Mouse (Mus musculus) adrenal gland, postnatal 4 days (tissue): ENCODE results near the gene Nectin1. TPM values are rescaled to one million over a fixed set of nuclear protein-coding genes. Genes with fewer than 3 reads are reported as not detected.

ENCODE experiments used
- DNase-seq, 2 experiments: peaks; one replicate each; pipeline ENCODE4 v3.0.0; 2021 to 2022; ENCODE audit warnings: low spot score in 2 of 2, mixed read lengths in 2 of 2
- total RNA-seq, 2 experiments: library from RNA; stranded (reverse); gene quantifications; 2 replicates each; pipeline ENCODE4 v1.2.3; 2021

Gene Nectin1
- total RNA-seq, 2 experiments from 2014 or later: 22.0 to 22.5 TPM

DNA sequence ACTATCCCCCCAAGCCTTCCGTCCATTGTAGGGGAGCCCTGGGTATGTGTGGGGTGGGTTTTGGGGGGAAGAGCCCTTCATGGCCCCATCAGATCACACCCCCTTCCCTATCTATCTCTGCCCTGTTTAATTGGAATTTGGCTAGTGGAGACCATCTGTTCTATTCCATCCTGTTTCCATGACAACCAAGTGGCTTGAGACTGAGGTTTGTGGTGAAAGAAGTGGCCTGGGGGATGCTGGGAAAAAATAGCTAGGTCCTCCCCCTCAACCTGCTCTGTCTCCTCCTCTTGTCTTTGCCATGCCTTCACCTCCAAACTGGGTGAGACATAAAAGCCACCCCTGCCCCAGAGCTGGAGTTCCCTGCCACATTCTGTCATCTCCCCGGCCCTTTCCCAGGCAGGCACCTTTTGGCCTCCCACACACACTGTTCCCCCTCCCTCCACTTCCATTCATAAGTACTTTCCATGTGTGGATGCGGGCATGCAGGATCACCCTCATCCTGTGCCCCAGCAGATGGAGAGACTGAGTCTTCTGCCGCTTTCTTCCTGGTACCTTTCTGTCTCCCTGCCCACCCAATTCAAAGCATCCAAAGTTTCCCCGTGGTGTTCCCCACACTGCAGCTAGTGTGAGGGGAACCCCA lies 17.5 kb downstream of the Nectin1 start:
- no peak for DNase-seq

DNA sequence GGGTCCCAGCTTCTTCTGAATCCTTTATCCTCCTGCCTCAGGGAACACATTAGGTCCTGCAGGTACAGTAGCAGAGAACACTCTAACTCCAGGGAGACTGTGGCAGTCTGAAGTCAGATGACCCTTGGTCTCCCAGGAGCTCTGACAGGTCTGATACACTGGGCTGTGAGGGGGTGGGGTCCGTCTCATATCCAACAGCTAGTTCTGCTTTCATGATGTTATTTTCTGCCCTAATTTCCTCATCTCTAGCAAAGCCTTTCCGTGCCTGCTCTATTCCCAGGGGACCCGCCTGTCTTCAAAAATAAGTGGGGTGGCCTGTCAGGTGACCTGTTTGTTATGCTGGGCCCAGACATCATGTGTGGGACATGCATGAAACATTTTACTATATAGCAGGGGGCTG lies 18.2 kb downstream of the Nectin1 start:
- DNase-seq: no peak

DNA sequence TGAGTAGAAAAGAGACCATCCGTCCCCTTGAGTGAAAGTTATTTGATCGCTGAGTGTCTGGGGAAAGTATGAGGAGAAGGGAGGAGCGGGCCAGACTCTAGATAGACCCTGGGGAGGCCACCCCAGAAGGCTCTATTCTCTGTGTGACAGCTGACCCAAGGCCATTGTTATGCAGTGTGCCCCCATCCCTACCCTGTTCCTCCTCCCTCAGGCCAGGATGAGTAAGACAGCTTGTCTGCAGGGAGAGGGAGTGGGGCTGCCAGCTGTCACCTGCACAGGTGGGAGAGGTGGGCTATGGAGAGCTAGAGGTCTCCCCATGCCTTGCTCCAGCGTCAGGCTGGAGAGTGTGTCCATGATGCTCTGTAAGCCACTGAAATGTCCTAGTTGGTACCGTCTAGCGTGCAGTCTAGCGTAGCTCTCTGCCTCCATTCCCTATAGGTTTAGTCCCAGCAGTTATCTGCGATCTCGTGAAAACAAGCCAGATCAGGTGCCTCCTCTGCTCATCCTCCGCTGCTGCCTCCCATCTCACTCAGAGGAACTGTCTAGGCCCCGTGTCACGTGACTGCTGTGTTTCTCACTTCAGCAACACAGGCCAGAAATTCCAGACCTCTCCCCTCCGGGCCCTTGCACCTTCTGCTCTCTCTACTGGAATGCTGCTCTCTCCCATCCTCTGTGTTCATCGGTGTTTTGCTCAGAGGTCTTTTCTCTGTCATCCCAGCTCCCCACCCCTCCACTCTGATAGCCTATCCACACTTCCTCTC lies 21.8 kb downstream of the Nectin1 start:
- no peak for DNase-seq

DNA sequence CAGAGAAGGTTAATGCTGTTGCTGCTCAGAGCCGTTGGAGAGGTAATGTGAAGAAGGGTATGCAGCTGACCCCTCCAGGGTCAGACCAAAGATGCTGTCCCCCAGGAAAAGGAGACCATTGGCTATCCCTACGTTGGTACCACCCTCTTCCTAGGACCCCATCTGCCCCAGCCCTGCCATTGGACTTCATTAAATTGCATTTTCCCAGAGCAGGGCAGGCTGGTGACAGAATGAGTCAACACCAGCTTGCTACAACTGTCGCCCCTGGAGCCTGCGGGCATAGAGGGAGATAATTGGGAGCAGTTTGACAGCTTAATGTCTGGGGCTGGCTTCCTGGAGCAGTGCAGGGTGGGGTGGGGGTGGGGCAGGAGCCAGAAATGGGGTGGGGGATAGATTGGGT lies 25.0 kb downstream of the Nectin1 start:
- no peak for DNase-seq

DNA sequence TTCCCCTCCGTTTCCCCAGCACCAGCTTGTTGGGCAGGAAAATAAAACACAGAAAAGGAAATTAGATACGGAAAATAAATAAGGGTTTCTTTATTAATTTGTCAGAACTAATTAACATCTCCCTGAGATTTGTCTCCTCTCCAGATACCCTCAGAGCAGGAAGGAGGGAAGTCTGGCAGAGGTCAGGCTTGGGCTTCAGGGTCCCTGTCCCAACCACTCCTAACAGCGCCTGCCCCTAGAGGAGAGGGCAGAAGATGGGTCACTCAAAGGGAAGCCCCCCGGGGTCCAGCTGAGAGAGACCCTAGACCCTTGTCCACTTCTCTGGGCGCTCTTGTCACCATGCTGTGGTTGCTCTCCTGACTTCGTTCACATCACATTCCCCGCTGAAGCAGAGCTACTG lies 25.4 kb downstream of the Nectin1 start:
- no peak for DNase-seq

DNA sequence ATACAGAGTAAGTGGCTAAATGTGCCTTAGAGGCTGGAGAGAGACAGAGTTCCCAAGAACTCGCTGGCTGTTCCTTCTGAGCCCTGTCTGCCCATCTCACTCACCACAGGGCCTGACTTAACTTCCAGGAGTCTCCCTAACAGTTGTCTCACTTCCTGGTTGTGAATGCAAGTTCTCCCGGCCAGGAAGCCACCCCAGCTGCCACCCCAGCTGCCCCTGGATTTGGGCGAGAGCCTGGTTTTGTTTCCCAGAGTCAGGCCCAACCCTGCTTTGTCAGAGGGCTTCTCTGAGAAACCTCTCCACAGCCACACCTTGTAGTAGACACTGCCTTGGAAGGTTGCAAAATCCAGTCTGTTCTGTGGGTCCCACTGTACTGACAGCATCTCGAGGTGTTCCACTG lies 26.2 kb downstream of the Nectin1 start:
- DNase-seq: no peak

DNA sequence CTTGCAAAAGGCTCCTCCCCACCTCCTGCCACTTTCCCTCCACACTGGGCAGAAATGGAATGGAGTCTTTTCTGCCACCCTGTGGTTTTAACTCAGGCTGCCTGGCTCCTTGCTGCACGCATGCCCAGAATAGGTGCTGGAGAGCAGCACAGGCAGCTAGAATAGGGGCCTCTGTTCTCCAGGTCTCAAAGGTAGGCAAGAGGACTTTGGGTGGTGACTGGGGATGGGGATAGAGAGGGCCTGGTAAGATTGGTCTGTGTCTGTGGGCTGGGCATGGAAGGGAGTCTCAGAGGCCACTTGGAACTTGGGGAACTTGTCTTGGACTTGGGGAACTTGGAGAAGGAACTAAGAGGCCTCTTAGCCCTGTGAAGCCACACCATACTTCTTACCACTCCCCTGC lies 27.3 kb downstream of the Nectin1 start:
- DNase-seq: no peak

DNA sequence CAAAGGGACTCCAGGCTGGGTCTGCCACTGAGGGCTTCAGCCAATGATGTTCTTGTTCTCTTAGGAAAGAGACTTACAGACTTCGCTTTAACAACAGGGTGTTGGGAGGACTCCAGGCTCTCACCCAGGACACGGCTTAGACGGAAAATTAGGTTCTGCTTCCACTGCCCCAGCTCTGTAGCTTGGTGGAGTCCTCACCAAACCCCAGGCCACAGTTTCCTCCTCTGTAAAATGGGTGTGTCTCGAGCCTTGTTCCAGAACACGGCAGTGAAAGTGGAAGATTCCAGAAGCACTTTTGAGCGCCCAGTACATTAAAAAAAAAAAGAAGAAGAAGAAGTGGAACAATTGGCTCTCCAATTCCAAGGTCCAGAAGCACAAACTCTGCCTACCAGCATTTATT lies 28.7 kb downstream of the Nectin1 start:
- DNase-seq: no peak

DNA sequence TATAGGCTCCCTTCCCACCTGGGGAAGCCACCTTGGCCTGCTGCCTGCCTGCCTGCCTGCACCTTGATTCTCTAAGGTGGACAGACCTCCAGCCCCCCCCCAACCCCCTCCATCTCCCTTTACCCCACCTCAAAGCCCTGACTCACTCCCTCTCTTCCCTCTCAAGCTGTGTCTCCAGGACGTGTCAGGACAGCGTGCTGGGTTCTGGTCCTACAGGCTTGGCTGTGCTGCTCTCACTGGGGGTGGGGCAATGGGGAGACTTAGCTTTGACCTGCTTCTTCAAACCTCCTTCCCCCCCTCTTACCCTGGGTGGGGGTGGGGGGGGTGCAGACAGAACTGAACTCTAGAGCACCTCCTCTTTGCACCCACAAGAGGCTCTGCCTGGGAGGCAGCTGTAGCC lies 29.7 kb downstream of the Nectin1 start:
- no peak for DNase-seq

DNA sequence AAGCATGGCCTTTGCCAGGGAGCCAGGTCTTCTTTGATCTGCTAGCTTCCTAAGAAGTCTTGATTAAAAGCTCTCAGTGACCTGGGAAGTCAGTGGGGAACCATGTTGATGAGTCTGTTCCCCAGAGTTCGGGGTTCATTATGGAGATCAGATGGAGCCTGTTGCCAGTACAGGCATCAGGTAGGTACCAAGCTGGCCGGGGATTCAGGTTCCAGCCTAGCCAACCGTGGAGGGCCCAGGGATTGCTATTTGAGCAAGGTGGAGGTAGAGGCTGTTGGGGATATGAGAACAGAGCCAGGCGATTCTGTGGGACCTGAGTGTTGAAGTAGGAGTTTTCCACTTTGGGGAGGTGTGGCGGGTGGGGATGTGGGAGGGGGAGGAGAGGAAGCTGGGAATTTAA lies 30.6 kb downstream of the Nectin1 start:
- DNase-seq: no peak

DNA sequence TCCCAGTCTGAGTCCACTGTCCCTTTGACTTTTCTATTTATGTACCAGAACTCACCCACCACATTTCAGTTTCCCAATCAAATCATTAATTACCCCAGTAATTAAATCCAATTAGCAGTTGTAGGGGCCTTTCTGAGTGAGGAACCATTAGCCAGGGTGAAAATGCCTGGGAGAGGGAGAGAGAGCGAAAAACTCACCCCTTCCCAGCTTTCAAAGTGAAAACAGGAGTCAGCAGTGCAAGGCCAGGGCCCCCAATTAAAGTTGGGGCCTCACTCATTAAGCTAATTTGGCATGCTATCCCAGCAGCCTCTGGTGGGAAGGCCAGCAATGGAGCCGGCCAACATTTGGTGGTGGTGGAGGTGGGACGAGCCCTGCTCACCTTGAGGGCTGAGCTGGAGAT lies 32.4 kb downstream of the Nectin1 start:
- no peak for DNase-seq

DNA sequence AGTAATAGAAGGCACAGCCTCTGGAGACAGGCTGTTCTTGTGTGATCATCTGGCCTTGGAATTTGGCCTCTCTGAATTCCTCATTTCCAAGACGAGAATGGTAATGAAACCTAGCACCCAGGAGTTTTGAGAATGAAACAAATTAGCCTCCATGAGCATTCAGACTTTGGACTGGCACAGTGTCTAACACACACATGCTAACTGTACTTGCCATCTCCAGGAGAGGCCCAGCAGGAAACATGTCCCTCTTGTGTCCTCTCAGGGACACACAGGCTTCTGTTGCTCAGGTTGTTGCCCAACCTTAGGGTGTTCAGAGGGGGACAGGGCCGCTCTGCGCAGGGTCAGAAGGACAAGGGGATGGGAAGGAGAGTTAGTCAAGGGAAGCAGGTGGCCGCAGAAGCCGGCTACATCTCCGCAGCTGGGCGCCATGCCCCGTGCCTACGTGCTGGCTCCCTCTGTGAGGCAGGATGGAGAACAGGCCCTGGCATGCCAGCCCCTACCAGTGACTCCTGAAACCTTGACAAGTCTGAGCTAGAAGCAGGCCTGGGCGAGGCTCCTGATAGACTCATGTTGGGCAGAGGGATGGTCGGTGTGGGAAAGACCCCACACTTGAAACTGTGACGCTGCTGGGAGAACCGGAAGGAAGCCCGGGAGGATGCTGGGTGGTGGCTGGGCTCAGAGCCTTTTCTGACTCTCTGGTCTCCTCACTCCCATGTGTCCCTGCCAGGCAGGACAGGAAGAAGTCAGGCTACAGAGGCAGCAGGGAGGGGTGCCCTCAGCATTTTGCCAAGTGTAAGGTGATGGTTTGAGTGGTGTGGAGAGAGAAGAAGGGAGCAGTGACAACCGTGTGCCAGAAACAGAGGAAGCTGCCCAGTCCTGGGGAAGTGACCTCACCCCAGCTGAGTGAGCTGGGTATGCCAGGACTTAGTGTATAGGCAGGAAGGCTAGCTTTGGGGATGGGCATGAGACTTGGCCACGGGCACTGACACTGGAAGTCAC lies 33.9 kb downstream of the Nectin1 start:
- DNase-seq: no peak

DNA sequence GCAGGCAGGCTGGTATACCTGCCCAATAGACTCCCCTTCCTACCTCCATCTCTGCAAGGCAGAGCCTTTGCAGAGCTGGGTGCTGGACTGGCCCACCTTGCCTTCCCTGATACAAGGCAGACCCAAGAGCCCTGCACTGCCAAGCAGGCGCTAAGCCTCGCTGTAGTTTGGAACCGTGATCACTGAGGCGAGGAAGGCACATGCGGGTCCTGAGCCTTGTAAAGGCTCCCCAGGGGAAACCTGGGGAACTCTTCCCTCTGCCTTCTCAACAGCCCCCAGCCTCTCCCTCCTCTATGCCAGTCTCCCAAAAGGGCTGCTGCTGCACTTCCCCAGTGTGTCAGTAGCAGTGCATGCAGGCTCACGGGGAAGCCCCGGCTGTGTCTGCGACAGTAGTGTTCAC lies 37.1 kb downstream of the Nectin1 start:
- no peak for DNase-seq

DNA sequence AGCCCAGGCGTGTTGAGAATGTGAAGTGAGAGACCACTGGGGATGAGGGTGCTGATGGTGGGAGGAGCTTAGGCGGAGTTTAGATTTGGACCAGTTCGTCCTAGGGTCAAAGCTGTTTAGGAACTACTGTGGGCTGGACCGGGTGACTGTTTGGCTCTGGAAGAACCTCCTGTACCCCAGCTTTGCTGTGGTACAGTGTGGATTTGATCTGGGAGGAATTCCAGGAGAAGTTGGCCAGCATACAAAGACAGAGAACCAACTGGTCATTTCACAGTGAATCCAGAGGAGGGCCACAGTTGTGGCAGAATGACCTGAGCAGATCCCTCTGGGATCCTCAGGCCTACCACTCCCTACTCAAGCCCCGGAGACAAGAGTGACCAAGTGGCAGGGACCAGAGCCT lies 38.6 kb downstream of the Nectin1 start:
- no peak for DNase-seq

DNA sequence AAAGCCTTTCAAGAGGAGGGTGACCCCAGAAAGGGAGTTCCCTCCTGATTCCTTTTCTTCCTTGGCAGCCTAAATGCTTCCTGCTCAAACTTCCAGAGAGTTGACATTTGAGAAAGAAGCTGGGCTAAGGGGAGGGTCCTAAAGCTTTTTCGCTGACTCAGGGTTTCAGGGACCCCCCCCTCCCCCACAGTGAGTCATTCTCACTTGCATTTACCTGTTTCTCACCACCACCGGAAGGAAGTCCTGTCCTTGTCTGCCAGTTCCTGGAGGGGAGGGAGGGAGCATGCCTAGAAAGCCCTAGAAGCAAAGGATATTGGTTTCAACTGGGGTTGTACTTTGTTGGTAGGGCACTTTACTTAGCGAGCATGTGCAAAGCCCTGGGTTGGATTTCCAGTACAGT lies 40.2 kb downstream of the Nectin1 start:
- DNase-seq: no peak

DNA sequence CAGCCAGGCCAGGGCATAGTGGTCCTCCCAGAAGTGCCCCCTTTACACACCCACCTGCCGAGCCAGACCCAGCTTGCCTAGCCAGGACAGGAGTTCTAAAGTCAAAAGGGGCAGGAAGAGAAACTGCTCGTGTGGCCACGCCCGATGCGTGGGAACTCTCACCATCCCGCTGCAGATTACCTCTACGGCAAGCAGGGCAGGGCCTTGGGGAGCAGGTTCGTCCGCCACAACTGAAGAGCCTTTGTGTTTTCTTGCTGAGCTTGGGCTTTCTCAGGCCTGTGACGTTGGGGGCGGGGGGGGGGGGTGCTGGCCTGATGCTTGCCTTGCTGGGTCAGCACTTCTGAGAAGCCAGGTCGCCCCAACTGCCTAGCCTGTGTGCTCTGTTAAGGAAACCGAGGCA lies 41.1 kb downstream of the Nectin1 start:
- DNase-seq: no peak

DNA sequence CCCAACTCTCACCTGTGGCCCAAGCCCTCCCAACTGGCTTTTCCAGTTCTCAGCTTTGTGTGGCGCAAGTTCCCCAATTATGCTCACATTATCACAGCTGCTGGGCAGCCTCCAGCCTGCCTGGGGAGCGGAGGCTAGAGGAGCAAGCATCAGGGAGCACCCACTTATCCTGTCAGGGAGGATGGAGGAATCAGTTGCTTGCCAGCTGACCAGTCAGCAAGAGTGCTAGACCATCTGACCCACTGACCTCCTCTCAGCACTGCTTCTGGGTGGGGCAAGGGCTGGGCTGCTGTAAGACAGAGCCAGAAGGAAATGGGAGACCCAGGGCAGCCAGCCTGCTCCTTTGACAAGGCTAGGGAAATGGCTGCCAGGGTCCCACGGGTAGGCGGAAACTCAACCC lies 43.8 kb downstream of the Nectin1 start:
- no peak for DNase-seq

DNA sequence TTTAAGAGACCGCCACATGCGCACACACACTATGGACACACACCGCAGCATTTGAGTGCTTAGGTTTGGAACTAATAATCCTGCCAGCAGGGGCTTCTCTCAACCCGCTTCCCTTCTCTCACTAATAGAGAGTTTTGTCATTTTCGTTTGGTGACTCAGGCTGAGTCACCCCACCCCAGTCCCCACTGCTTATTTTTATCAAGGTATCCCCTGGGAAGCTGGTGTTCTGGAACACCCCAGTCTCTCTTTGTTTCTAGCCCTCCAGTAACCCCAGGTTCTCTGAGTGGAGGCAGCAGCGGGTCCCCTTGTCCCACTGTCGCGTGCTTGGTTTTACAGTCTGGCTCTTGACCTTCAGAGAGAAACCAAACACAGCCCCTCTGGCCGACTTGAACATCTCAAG lies 48.9 kb downstream of the Nectin1 start:
- no peak for DNase-seq

DNA sequence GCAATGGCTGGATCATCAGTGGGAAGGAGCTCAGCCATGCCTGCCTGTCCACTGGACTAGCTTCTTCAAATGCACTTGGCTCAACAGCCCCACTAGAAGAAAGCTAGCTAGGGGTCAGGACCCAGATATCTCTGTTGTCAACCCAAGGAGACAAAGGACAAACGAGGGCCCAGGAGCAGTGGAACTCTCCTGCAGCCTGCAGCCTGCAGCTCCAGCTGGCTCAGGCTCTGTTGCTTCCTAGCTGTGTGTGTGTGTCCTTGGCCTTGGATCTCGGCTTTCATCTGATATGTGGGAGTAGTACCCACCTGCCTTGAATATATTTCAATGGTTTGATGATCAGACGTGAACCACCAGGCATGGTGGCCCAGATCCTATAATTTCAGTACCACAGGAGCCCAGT lies 49.6 kb downstream of the Nectin1 start:
- DNase-seq: no peak

DNA sequence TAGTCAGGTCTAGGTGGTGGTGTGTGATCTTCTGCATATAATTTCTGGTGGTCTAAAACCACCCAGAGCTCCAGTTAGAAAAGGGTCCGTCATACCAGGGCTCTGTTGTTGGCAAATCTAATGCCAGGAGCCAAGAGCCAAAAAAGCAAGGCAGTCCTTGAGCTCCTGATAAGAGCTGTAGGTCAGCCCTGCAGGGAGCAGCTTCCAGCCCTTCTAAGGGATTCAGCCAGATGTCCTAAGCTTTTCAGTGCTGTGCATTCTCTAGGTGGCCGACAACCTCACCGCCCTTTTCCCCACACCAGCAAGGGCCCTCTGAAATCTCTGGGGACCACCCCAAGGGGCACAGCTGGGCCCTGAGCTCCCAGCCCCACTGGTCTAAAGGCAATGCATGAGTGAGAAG lies 52.2 kb downstream of the Nectin1 start:
- no peak for DNase-seq

DNA sequence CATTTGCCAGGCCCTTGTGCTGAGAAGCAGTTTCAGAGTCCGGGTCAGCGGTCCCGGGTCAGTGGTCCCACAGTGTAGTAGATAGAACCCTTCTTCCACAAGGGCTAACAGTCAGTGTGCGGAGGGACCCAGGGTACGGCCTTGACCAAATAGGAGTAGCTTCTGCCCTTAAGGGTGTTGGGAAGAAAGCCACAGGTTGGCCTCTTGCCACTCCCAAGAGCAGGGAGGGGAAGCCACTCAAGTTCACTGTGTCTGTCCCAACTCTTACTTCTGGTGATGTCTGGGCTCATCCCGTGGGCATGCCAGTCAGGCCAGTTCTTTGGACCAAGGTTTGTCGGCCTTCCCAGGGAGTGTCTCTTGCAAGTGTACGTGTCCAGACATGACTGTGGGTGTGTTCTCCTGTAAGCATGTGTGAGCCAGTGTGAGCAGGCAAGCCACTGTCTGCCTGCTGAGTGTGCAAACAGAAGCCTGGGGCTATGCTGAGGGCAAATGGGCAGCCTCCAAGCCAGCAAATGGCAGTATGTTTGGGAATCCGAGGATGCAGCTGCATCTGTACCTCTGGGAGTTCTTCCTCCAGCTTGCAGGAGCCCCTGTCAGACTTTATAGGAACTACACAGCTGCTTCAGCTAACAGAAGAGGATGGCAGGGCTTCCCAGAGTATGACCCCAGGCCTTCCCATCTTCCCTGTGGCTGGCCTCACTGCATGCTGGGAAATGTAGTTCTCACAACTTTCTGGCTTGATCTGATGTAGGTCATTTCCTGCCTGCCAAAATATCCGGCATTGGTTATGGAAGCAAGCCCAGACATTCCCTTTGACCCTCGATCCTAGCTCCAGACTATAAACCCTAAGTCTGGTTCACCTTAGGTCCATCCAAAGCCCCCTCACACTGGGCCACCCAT lies 53.3 kb downstream of the Nectin1 start:
- no peak for DNase-seq
